Mouse (Mus musculus) v-Abl transformed pro-B cells (cell line): ENCODE results near the gene Kcnq2.

Experiments
- in situ Hi-C, 2 experiments: fragments of 400-800 bp; cut with MboI; formaldehyde crosslinking; loops; one replicate each; pipeline ENCODE4 v1.15.1; 2025; ENCODE audit not compliant: unreplicated experiment in 2 of 2

The Kcnq2 gene

DNA sequence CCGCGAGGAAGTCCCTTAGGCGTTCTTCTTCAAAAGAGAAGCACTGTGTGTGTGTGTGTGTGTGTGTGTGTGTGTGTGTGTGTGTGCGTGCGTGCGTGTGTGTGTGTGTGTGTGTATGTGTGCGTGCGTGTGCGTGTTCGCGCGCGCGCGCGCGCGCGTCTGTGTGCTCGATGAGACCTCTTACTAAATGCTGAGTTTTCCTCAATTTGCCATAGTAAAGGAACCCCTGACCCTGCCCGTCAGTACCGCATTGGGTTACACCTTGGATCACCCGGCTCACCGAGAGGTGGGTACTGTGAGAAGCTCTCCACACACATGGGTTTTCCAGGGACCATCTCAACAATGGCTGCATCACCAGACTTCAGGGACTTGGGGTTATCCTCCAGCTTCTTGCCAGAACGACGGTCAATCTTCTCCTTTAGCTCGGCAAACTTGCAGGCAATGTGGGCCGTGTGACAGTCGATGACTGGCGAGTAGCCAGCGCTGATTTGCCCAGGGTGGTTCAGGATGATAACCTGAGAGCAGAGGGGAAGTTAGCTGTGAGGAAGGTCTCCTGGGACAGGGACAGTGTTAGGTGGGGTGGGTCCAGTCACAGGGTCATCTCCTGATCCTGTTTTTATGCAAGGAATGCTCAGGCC lies 13.3 kb upstream of the Kcnq2 start:
- in situ Hi-C loops: no loop called here

DNA sequence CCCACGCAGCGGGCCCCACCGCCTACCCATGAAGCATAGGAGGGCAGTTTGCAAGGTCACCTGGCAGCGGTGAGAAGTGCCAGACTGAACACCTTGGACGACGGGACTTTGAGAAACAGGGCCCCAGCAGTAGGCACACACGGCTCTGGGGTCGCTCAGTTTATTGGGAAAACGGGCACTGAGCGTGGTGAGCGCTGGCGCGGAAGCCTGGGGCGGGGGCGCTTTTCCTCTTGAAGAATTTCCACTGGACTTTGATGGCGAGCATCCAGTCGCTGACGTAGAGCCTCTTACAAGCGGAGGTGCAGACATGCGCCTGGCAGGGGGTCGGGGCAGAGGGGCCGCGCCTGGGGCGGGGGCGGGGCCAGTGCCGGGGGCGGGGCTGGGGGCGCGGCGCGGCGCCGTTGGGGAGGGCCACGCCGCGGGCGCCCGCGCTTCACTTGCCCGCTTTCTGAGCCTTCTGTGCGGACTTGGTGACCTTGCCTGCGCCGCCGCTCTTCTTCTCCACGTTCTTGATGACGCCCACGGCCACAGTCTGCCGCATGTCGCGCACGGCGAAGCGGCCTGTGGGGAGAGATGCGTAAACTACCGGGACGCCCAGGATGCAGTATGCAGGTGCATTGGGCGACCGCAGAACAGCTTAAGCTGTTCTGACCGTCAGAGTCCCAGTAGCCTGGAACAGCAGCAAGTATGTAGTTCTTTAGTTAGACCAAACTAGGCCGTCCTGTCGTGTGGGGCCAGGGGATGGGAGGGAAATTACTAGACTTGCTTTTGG lies 12.6 kb upstream of the Kcnq2 start:
- in situ Hi-C loops: no loop called here

DNA sequence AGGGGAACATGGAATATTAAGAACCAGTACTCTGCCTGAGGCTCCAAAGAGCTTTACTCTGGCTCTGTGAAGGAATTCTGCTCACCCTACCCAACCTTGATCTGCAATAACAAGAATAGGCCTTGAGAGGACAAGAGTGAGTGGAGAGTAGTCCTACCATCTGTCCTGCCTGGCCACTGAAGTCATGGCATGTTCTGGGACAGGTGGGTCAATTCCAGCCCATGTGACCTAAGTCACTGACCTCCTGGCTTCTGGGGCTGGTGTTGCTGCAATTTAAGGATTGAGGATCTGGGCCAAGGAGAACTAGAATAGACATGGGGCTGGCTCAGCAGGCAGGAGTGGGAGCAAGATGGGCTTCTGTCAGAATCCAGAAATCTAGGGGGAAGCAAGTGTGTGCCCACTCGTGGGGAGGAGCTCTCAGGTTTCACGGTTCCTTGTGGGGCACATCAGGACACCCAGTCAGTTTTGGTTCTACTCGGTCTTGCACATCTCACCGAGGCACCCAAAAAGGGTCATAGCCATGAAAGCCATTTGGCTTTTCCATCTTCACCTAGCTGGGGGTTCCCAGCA lies 12.0 kb upstream of the Kcnq2 start:
- in situ Hi-C loops: no loop called here

- in situ Hi-C loops: no loop called here
Measured at GRCm38 (mm10) chr2:181144675-181145074, 9.6 kb upstream of the Kcnq2 start.

- in situ Hi-C loops: no loop called here
Measured at GRCm38 (mm10) chr2:181143509-181144276, 8.6 kb upstream of the Kcnq2 start.

DNA sequence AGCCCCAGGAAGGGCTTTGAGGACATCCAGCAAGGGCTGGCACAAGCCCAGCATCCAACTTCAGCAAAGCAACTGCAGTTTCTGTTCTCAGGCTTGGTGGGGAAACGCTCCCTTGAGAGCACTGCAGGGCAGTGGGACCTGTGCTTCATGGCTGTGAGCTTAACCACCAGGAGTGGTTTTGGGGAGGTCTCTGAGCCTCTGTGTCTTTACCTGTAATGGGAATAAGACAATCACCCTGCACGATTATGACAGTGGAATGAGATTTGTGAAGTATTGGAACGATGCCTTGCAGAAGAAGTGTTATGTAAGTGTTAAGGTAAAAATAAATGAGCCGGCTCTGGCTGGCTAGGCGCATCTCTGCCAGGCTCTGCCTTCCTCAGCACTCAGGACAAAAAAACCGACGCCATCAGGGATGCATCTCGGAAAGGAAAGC lies 7.6 kb upstream of the Kcnq2 start:
- in situ Hi-C loops: no loop called here

DNA sequence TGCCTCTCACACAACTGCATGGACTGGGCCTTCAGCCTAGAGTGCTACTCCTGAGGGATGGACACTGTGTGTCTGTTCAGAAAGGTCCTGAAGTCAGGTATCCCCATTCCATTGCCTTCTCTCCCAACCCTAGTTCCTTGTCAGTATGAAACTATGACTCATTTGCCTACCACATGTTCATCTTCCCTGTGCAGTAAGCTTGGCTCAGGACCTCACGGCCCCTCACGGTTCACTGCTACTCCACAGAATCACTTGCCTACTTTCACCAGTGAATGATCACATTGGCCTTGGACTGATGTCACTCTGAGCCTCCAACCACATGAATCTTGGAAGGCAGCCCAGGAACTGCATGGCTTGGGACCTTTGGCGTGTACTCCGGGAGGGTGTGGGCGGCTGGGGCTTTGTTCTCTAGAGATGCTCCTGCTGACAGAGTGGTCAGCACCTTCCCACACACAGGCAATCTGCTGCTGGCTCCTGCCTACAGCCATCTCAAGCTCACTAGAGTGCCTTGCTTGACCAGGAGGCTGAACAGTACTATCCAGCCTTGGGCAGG lies 4.6 kb upstream of the Kcnq2 start:
- in situ Hi-C loops: no loop called here

DNA sequence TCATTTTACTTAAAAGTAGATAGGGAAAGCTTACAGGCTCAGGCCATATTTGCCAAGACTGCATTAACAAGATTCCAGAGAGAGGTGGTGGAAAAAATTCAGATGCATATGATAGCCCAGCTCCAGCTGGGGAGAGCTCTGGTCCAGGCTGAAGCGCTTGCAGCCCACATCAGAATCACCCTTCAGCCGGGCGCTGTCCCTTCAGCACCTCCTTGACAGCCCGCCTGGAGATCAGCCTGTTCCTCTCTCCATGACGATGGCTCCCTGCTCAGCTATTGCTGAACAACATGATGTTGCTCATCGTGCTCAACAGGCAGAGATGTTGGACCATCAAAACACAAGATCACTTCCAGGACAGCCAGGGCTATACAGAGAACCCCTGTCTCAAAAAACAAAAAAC lies 1.8 kb upstream of the Kcnq2 start:
- in situ Hi-C loops: no loop called here

DNA sequence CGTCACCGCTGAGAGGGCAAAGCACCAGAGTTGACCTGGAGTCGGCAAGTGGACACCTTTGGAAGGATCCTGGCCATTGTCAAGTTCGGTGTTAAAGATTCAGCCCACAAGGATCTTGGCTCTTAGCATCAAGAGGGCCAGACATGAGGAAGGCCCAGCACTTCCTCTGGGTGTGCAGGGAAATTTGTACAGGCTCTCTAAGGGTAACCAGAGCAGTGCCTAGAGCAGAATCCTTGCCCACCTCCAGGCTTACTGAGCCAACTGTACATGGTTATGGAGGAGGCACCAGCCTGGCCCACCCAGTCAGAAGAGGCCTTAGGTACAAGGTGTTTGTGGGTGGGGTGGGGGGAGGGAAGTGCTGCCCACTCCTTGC lies 332 bp upstream of the Kcnq2 start:
- in situ Hi-C loops: no loop called here

- in situ Hi-C loops: no loop called here
Measured at GRCm38 (mm10) chr2:181133837-181134590, 1.1 kb downstream of the Kcnq2 start.

DNA sequence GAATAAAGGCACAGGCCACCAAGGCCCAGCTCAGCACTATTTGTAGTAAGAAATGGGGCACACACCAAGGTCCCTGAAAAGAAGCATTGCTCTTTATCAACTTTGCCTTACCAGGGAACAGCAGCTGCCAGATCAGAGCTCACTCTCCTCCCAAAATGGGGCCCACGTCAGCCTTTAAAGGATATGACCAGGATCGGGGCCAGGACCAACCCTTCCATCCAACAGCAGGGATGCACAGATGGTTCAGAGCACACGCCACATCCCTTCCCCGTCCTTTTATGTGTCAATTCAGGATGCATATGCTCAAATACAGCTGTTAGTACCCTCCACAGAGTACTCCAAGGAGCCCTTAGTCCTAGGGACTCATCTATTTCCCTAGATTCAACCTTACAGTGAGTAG lies 4.9 kb downstream of the Kcnq2 start:
- in situ Hi-C loops: no loop called here

DNA sequence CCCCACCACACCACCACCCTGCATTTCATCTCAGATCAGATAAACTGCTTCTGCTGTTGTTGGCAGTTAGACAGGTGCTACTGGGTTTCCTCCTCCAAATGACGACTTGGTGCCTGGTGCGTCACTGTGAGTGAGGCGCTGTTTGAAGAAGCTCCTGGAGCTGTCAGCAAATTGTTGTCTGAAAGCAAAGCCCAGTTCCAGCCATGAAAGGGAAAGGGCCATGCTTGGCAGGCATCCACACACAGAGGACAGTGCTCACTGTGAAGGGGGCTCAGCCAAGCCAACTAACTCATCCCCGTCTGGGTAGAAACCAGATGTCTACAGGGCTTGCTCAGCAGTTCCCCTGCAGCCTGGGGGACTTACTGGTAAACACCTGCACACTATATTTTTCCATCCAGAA lies 6.1 kb downstream of the Kcnq2 start:
- in situ Hi-C loops: no loop called here

- in situ Hi-C loops: no loop called here
Measured at GRCm38 (mm10) chr2:181127786-181128185, 7.3 kb downstream of the Kcnq2 start.

DNA sequence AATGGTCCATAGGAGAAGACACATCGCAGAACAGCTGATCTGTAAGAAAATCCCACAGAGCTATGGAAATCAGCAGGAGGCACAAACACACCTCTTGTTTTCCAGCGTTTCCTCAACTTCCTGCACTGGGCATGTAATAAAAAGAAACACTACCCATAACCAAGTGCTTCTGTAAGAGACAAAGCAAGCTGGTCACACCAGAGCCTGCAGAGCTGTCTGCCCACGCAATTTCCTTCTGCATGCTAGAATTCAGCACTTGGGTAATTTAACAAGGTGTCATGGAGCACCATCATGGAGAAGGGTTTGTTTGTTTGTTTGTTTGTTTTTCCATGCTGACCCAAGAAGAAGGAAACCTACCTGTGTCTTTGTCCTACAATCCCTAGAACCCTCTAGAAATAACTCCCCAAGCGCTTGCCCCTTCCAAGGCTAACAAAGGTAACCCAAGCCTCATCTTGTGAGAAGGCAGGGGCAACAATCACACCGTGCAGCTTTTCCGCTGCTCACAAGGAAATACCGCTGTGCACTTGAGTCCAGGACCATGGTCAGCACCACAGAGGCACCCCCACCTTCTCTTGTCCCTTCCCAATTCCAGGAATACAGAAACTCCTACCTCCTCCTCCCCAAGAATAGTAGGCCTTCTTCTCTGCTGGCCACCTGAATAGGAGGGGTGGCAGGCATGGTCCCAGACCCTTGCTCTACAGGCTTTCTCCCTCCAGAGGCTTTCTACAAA lies 9.2 kb downstream of the Kcnq2 start:
- in situ Hi-C loops: no loop called here

DNA sequence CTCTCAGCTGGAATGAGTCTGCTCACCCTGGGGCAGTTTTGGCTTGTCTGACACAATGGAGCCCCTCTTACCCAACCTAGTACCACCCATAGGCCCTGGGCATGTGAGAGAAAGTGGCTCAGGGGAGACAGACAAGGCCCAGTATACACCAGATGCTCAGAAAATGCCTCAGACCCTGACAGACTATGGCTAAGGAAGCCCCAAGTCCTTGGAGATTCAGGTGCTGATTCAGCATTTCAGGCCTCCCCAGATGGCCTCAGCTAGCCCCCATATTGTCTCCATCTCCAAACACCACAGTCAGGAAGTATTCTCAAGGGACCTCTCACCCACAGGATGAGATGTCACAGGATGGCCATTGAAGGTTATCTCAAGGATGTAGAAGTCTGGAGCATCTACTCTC lies 12.5 kb downstream of the Kcnq2 start:
- in situ Hi-C loops: no loop called here

- in situ Hi-C loops: no loop called here
Measured at GRCm38 (mm10) chr2:181120922-181121449, 14.1 kb downstream of the Kcnq2 start.

GRCm38 (mm10) chr2:181119952-181120351 lies 15.1 kb downstream of the Kcnq2 start:
- in situ Hi-C loops: no loop called here

DNA sequence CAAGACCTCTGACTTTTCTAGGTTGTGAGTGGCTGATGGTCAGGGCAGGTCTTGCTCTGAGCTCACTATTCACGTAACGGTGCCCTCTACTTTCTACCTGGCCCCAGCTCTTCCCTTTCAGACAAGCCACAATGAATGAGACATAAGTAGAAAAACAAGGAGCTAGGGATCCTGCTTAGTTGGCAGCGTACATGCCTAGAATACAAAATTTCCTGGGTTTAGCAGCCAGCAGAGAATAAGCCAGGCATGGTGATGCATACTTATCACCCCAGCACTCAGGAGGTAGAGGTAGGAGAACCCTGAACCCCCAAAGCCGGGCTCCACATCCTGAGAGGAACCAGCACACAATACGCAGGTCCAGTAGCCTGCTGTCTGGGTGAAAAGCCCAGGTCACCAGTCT lies 18.7 kb downstream of the Kcnq2 start:
- in situ Hi-C loops: no loop called here

DNA sequence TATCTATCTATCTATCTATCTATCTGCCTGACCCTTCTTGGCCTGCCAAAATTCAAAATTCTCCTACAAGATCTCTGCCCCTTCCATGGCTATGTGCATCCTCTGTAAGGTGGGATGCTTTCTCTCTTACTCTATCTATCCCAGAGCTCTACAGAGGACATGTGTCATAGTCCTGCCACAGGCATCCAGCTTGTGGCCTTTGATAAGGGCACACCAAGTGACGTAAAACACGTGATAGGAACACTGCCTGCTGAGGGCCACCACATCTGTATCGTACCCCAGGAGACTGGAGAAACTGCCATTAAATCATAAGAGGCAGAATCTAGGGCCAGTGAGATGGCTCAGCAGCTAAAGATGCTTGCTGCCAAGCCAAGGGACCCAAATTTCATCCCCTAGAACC lies 19.7 kb downstream of the Kcnq2 start:
- in situ Hi-C loops: no loop called here
